Mouse (Mus musculus): ENCODE data around the gene Wfdc2.

DNA sequence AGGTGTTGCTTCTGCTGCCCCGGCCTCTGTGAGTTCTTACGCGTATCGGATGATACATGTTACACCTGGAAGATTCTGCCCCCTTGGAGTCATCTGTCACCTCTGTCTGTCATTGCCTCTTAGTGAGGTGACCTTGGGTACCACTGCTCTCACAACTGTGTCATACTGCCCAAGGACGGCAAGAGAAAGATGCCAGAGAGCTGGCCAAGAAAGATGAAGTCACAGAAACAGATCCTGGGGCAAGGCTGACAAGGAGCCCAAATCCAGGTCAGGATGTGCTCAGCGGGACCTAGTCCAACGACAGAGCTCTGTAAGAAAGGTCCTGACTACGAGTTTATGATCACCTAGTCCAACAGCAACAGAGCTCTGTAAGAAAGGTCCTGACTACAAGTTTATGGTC is 2.1 kb upstream of the Wfdc2 start:
- TF ChIP-seq CTCF (IDR thresholded peaks at IDR 0.05; ENCODE audit: control insufficient read depth, insufficient read depth, low read length) (no peak), POLR2A (IDR thresholded peaks at IDR 0.05; ENCODE audit: borderline replicate concordance, control insufficient read depth, low read depth, low read length) (no peak)
